Mouse (Mus musculus) brain, embryonic 14.5 days (tissue): Measurements from ENCODE around the gene Faf1.

ENCODE experiments used
- CTCF ChIP-seq: fragments of 200-500 bp; IDR thresholded peaks from 2 replicates; pipeline ENCODE4 v1.5.1; 2012; ENCODE audit warnings: inconsistent platforms, mild to moderate bottlenecking, moderate library complexity, borderline replicate concordance; ENCODE audit not compliant: insufficient read depth, insufficient read length; ENCODE audit errors: extremely low read depth
- POLR2A ChIP-seq: fragments of 200-500 bp; IDR thresholded peaks from 2 replicates; pipeline ENCODE4 v1.6.1; 2012; ENCODE audit warnings: mild to moderate bottlenecking, inconsistent platforms, borderline replicate concordance; ENCODE audit not compliant: poor library complexity, insufficient read depth, insufficient read length, severe bottlenecking; ENCODE audit errors: extremely low read depth

- TF ChIP-seq POLR2A (no peak), CTCF (no peak)
Observed at GRCm38 (mm10) chr4:109640141-109640540, 36.2 kb upstream of the Faf1 start.
